Mouse (Mus musculus) erythroblast, embryonic 14.5 days (primary cell): ENCODE results near the gene Olfr311.

Experiments
- GATA1 ChIP-seq: IDR thresholded peaks from 2 replicates; pipeline ENCODE4 v1.6.1; 2012; ENCODE audit warnings: low read length, inconsistent platforms, mixed read lengths
- TAL1 ChIP-seq: IDR thresholded peaks from 3 replicates; pipeline ENCODE4 v1.6.1; 2012; ENCODE audit warnings: low read length, inconsistent platforms, mixed read lengths

DNA sequence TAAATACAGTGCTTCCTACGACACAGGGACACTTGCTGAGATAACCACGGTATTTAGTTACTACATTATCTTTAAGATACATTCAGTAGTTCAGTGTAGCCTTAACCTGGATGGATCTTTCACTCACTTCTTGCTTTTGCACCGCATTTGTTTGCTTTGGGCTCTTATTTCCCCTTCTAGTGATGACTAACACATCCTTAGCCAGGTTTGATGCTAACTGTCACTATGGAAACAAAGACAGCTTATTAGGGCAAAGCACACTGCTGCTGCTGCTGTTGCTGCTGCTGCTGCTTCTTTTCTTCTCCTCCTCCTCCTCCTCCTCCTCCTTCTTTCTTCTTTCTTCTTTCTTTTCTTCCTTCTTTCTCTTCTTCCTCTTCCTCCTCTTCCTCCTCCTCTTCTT lies 49.5 kb upstream of the Olfr311 start:
- TF ChIP-seq GATA1 = no peak
- no peak for TF ChIP-seq TAL1
